Mouse (Mus musculus): ENCODE data around the gene Srarp.

The Srarp gene

DNA sequence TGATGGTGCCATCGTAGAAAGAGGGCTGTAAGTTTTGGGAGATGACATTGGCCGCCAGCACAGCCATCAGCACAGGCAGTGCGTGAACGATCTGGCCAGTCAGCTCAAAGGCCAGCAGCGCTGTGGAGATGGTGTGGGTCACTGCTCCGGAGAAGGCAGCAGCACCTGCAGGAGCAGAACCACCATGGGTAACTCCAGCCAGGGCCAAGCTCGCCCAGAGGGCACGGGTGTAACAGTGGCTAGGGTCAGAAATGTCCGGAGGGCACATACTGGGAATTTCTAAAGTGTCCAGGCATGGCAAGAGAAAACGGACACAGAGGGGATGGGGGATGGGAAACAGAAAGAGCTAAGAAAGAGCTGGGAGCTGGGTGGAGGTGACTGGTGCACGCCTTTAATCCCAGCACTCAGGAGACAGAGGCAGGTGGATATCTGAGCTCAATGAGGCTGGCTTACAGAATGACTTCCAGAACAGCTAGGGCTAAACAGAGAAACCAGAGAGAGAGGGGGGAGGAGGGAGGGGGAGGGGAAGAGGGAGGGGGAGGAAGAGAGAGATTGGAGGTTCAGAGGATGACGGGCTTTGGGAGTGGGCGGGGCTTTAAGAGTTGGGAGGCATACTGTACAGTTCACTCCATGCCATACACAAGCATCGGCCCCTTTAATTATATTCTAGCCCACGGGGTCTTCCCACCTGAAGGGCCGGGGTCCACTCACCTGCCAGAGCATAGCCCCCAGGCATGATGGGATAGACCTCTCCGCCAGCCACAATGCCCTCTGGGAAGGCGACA is 46.3 kb downstream of the Srarp start:
- DNase-seq (ENCODE audit: low read depth, low spot score), result no peak

GRCm38 (mm10) chr4:141387933-141388332 is 48.0 kb downstream of the Srarp start:
- no peak for DNase-seq (ENCODE audit: low read depth, low spot score)

DNA sequence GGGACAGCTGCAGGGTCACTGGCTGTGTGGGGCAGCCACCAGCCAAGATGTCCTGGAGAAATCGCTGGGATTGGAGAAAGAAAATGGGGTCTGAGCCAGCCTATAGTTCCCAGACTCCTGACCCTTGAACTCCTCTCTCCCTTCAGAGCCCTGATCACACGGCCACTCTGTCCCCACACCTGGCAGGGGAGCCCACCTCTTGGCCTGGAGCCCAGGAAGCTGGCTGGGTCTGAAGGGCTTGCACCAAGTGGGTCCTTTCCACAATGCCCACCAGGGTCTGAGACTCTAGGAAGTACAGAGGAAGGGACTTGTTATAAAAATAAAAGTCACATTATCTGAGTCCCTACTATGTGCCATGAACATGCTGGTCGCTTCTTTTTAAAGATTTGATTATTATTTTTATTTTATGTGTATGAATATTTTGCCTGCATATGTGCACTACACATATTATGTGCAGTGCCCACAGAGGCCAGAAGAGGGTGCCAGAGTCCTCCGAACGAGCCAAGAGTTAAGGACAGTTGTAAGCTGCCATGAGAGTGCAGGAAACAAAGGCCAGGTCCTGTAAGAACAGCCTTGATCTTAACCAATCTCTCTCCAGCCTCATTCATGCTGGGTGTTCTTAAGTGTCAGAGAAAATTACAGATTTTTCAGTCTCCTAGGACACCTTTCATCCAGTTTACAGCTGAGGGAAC is 48.7 kb downstream of the Srarp start:
- peak; percentile 62 for DNase-seq (ENCODE audit: low read depth, low spot score)

- DNase-seq (ENCODE audit: low read depth, low spot score), result no peak
Observed at GRCm38 (mm10) chr4:141386150-141386549, 49.8 kb downstream of the Srarp start.

GRCm38 (mm10) chr4:141385275-141385674 is 50.6 kb downstream of the Srarp start:
- peak; percentile 65 for DNase-seq (ENCODE audit: low read depth, low spot score)

All from CD4-positive helper T cell, adult 2 months (primary cell).